Mouse (Mus musculus) intestine, postnatal 0 days (tissue): ENCODE results near the gene Orm2. TPM values are rescaled to one million over a fixed set of nuclear protein-coding genes. Genes with fewer than 3 reads are reported as not detected.

Source experiments
- ATAC-seq: fragments of 200-750 bp; cut with Nextera tagmentation; 2 replicates; pipeline ENCODE4 v1.8.0; 2017; ENCODE audit warnings: mild to moderate bottlenecking, moderate TSS enrichment, moderate library complexity
- H3K27ac ChIP-seq: fragments of 300-500 bp; sonication (generic); 2 replicates; pipeline ENCODE4 v1.5.1; 2014; ENCODE audit warnings: mild to moderate bottlenecking, low read depth, low read length, moderate library complexity
- H3K27me3 ChIP-seq: fragments of 300-500 bp; sonication (generic); replicated peaks from 2 replicates; pipeline ENCODE4 v1.6.1; 2014; ENCODE audit warnings: low read length, mixed read lengths; ENCODE audit not compliant: control insufficient read depth, insufficient read depth
- H3K36me3 ChIP-seq: fragments of 300-500 bp; sonication (generic); 2 replicates; pipeline ENCODE4 v1.6.1; 2014; ENCODE audit warnings: mild to moderate bottlenecking, moderate library complexity; ENCODE audit not compliant: control insufficient read depth, insufficient read depth
- H3K4me1 ChIP-seq: fragments of 300-500 bp; sonication (generic); replicated peaks from 2 replicates; pipeline ENCODE4 v1.6.1; 2014; ENCODE audit warnings: antibody characterized with exemption, low read length, mixed read lengths; ENCODE audit not compliant: control insufficient read depth, insufficient read depth
- H3K4me2 ChIP-seq: fragments of 300-500 bp; sonication (generic); replicated peaks from 2 replicates; pipeline ENCODE4 v1.6.1; 2014; ENCODE audit warnings: low read depth, mild to moderate bottlenecking, moderate library complexity
- H3K4me3 ChIP-seq: fragments of 300-500 bp; sonication (generic); 2 replicates; pipeline ENCODE4 v1.5.1; 2014; ENCODE audit warnings: low read depth, low read length
- H3K9ac ChIP-seq: fragments of 300-500 bp; sonication (generic); 2 replicates; pipeline ENCODE4 v1.6.1; 2014; ENCODE audit warnings: mild to moderate bottlenecking, low read depth, low read length
- H3K9me3 ChIP-seq: fragments of 300-500 bp; sonication (generic); 2 replicates; pipeline ENCODE4 v1.6.1; 2016; ENCODE audit warnings: mixed run types; ENCODE audit not compliant: control insufficient read depth
- CTCF ChIP-seq: sonication (generic); IDR thresholded peaks from 2 replicates; pipeline ENCODE4 v1.5.1; 2016; ENCODE audit warnings: low read depth, mild to moderate bottlenecking, control low read depth, antibody characterized with exemption, moderate library complexity
- WGBS: fragments of 180-500 bp; shearing (Covaris S2); extraction: QIAGEN DNeasy Blood & Tissue Kit; methylation state at CpG from one replicate; pipeline ENCODE4 v1.1.7; 2014; 5-methylcytosine and 5-hydroxymethylcytosine counted together
- polyA plus RNA-seq: library from polyadenylated mRNA; unstranded; fragments of >200 nt; fragmentation: Nextera tagmentation; extraction: Ambion mirVana; gene quantifications from 2 replicates; pipeline ENCODE4 v1.2.1, GENCODE M21; 2015

Gene Orm2
- polyA plus RNA-seq, 1 experiment from 2014 or later, result not detected

GRCm38 (mm10) chr4:63384262-63384661 lies 22.0 kb downstream of the Orm2 start:
- no peak overlapping the region for H3K9ac ChIP-seq
- no peak for TF ChIP-seq CTCF
- no peaks in the 10 kb centered on the region for H3K27me3 ChIP-seq
- peaks cover 31% of the 10 kb centered on the region for H3K36me3 ChIP-seq
- H3K4me2 ChIP-seq, result no peak overlapping the region
- H3K9me3 ChIP-seq, result no peaks in the 10 kb centered on the region
- H3K27ac ChIP-seq, result no peak overlapping the region
- H3K4me1 ChIP-seq, result no peaks in the 10 kb centered on the region
- ATAC-seq, result no peak
- WGBS, result 92% methylated on average over 4 of the region's 4 CpGs
- H3K4me3 ChIP-seq, result no peak overlapping the region

GRCm38 (mm10) chr4:63385253-63385652 lies 23.0 kb downstream of the Orm2 start:
- Histone ChIP-seq H3K4me3 (no peak overlapping the region), H3K27me3 (no peaks in the 10 kb centered on the region), H3K27ac (no peak overlapping the region), H3K36me3 (peaks cover 26% of the 10 kb centered on the region), H3K9ac (no peak overlapping the region), H3K4me2 (no peak overlapping the region), H3K4me1 (no peaks in the 10 kb centered on the region), H3K9me3 (no peaks in the 10 kb centered on the region)
- WGBS, result 82% methylated on average over 3 of the region's 3 CpGs
- ATAC-seq, result no peak
- TF ChIP-seq CTCF, result no peak

- Histone ChIP-seq H3K9me3 (no peaks in the 10 kb centered on the region), H3K27me3 (no peaks in the 10 kb centered on the region), H3K9ac (no peak overlapping the region), H3K4me2 (no peak overlapping the region), H3K36me3 (peaks cover 22% of the 10 kb centered on the region), H3K4me1 (no peaks in the 10 kb centered on the region), H3K4me3 (no peak overlapping the region), H3K27ac (no peak overlapping the region)
- no peak for TF ChIP-seq CTCF
- WGBS, result 77% methylated on average over 11 of the region's 11 CpGs
- ATAC-seq, result no peak
Observed at GRCm38 (mm10) chr4:63385784-63386183, 23.5 kb downstream of the Orm2 start.

- no peak for TF ChIP-seq CTCF
- no peak for ATAC-seq
- no peak overlapping the region for H3K9ac ChIP-seq
- H3K4me1 ChIP-seq, result no peaks in the 10 kb centered on the region
- H3K4me2 ChIP-seq, result no peak overlapping the region
- 84% methylated on average over 6 of the region's 6 CpGs for WGBS
- H3K27ac ChIP-seq, result no peak overlapping the region
- H3K27me3 ChIP-seq, result no peaks in the 10 kb centered on the region
- no peaks in the 10 kb centered on the region for H3K9me3 ChIP-seq
- H3K4me3 ChIP-seq, result no peak overlapping the region
- H3K36me3 ChIP-seq, result peaks cover 18% of the 10 kb centered on the region
Observed at GRCm38 (mm10) chr4:63388029-63388428, 25.8 kb downstream of the Orm2 start.

GRCm38 (mm10) chr4:63389121-63389886 lies 27.1 kb downstream of the Orm2 start:
- Histone ChIP-seq H3K9me3 (no peaks in the 10 kb centered on the region), H3K27me3 (no peaks in the 10 kb centered on the region), H3K4me2 (no peak overlapping the region), H3K27ac (no peak overlapping the region), H3K4me1 (no peaks in the 10 kb centered on the region), H3K36me3 (peaks cover 26% of the 10 kb centered on the region), H3K4me3 (no peak overlapping the region), H3K9ac (no peak overlapping the region)
- ATAC-seq, result no peak
- no peak for TF ChIP-seq CTCF
- 66% methylated on average over 8 of the region's 8 CpGs for WGBS

- peaks cover 33% of the 10 kb centered on the region for H3K36me3 ChIP-seq
- no peaks in the 10 kb centered on the region for H3K27me3 ChIP-seq
- no peaks in the 10 kb centered on the region for H3K9me3 ChIP-seq
- no peak for TF ChIP-seq CTCF
- no peak overlapping the region for H3K27ac ChIP-seq
- WGBS, result 74% methylated on average over 11 of the region's 11 CpGs
- H3K4me2 ChIP-seq, result no peak overlapping the region
- no peaks in the 10 kb centered on the region for H3K4me1 ChIP-seq
- no peak overlapping the region for H3K4me3 ChIP-seq
- no peak for ATAC-seq
- no peak overlapping the region for H3K9ac ChIP-seq
Observed at GRCm38 (mm10) chr4:63389887-63390528, 27.8 kb downstream of the Orm2 start.
